Mouse (Mus musculus) limb, embryonic 12.5 days (tissue): ENCODE data around the gene Zfp974. TPM values are rescaled to one million over a fixed set of nuclear protein-coding genes. Genes with fewer than 3 reads are reported as not detected.
A peak's percentile ranks its signal among the peaks of the same experiment; 100 is the strongest.

Experiments
- ATAC-seq: fragments of 200-750 bp; cut with Nextera tagmentation; 2 replicates; pipeline ENCODE4 v1.8.0; 2017; ENCODE audit warnings: low read depth, moderate TSS enrichment; ENCODE audit not compliant: insufficient number of reproducible peaks, insufficient read depth, low FRiP score, low TSS enrichment
- H3K27ac ChIP-seq: fragments of 300-500 bp; sonication (generic); 2 replicates; pipeline ENCODE4 v1.5.1; 2016; ENCODE audit warnings: mild to moderate bottlenecking, moderate library complexity
- H3K27me3 ChIP-seq: fragments of 300-500 bp; sonication (generic); 2 replicates; pipeline ENCODE4 v1.6.1; 2016; ENCODE audit warnings: mild to moderate bottlenecking, moderate library complexity
- H3K36me3 ChIP-seq: fragments of 300-500 bp; sonication (generic); 2 replicates; pipeline ENCODE4 v1.6.1; 2016; ENCODE audit warnings: mild to moderate bottlenecking, moderate library complexity
- H3K4me1 ChIP-seq: fragments of 300-500 bp; sonication (generic); replicated peaks from 2 replicates; pipeline ENCODE4 v1.6.1; 2016
- H3K4me2 ChIP-seq: fragments of 300-500 bp; sonication (generic); 2 replicates; pipeline ENCODE4 v1.6.1; 2016; ENCODE audit warnings: mild to moderate bottlenecking, moderate library complexity
- H3K4me3 ChIP-seq: fragments of 300-500 bp; sonication (generic); replicated peaks from 2 replicates; pipeline ENCODE4 v1.5.1; 2016; ENCODE audit warnings: mild to moderate bottlenecking
- H3K9ac ChIP-seq: fragments of 300-500 bp; sonication (generic); replicated peaks from 2 replicates; pipeline ENCODE4 v1.6.1; 2016; ENCODE audit warnings: mild to moderate bottlenecking, moderate library complexity
- H3K9me3 ChIP-seq: fragments of 300-500 bp; sonication (generic); 2 replicates; pipeline ENCODE4 v1.6.1; 2016; ENCODE audit warnings: mild to moderate bottlenecking, moderate library complexity
- WGBS: fragments of 180-500 bp; shearing (Covaris S2); methylation state at CpG from one replicate; pipeline ENCODE4 v1.1.7; 2016; 5-methylcytosine and 5-hydroxymethylcytosine counted together
- polyA plus RNA-seq: library from polyadenylated mRNA; unstranded; fragments of >200 nt; fragmentation: Nextera tagmentation; extraction: Ambion mirVana; gene quantifications from 2 replicates; pipeline ENCODE4 v1.2.1, GENCODE M21; 2016

The Zfp974 gene
- polyA plus RNA-seq, 1 experiment from 2014 or later = 12.0 TPM

- peaks cover 7% of the 10 kb centered on the region; the same call in 1 of the 2 replicates for H3K4me1 ChIP-seq
- peak overlapping the region; percentile 76 for H3K9ac ChIP-seq
- H3K36me3 ChIP-seq = peaks cover 24% of the 10 kb centered on the region
- H3K4me3 ChIP-seq = peak overlapping the region; percentile 60
- peak overlapping the region; percentile 73 for H3K27ac ChIP-seq
- no peaks in the 10 kb centered on the region for H3K27me3 ChIP-seq
- ATAC-seq = peak; percentile 84
- H3K9me3 ChIP-seq = peaks cover 5% of the 10 kb centered on the region; the same call in 1 of the 2 replicates
- H3K4me2 ChIP-seq = peak overlapping the region; percentile 80
- WGBS = under 1% methylated on average over 22 of the region's 22 CpGs
Observed at GRCm38 (mm10) chr7:27860396-27861235, 68.6 kb downstream of the Zfp974 start.

- Histone ChIP-seq H3K27me3 (no peaks in the 10 kb centered on the region), H3K9me3 (peaks cover 5% of the 10 kb centered on the region; the same call in 1 of the 2 replicates), H3K9ac (peak overlapping the region; percentile 76), H3K4me1 (peaks cover 7% of the 10 kb centered on the region; the same call in 1 of the 2 replicates), H3K4me2 (peak overlapping the region; percentile 80), H3K27ac (peak overlapping the region; percentile 73; the same call in 1 of the 2 replicates), H3K36me3 (peaks cover 19% of the 10 kb centered on the region), H3K4me3 (peak overlapping the region; percentile 60)
- 30% methylated on average over 10 of the region's 10 CpGs for WGBS
- ATAC-seq = 0 out of 2 replicates have a peak, but pooled peaks have one; percentile 8
Observed at GRCm38 (mm10) chr7:27859301-27860251, 69.7 kb downstream of the Zfp974 start.

Other genes starting within 250 kb of the Zfp974 start
- 3.7 and 3.8 TPM in 2 replicates for gene Zfp607b, start 240.1 kb downstream of the Zfp974 start, polyA plus RNA-seq
- gene Zfp60, start 198.1 kb downstream of the Zfp974 start, polyA plus RNA-seq = 48.0 and 50.2 TPM in 2 replicates
- 2.3 and 2.9 TPM in 2 replicates for gene Zfp626, start 122.3 kb downstream of the Zfp974 start, polyA plus RNA-seq
- gene Zfp59, start 90.9 kb downstream of the Zfp974 start, polyA plus RNA-seq = 9.7 and 10.7 TPM in 2 replicates
- 4.4 and 4.8 TPM in 2 replicates for gene Zfp607a, start 71.9 kb downstream of the Zfp974 start, polyA plus RNA-seq
- 25.4 and 25.7 TPM in 2 replicates for gene Zfp780b, start 49.7 kb upstream of the Zfp974 start, polyA plus RNA-seq
- 5.5 and 8.2 TPM in 2 replicates for gene Zfp850, start 84.7 kb upstream of the Zfp974 start, polyA plus RNA-seq
- 357 and 364 TPM in 2 replicates for gene Psmc4, start 120.6 kb upstream of the Zfp974 start, polyA plus RNA-seq
- 0.25 and 0.63 TPM in 2 replicates for gene Fcgbp, start 141.8 kb upstream of the Zfp974 start, polyA plus RNA-seq
- 0.04 and 0.05 TPM in 2 replicates for gene 9530053A07Rik, start 200.0 kb upstream of the Zfp974 start, polyA plus RNA-seq
- 159 and 169 TPM in 2 replicates for gene Fbl, start 240.2 kb upstream of the Zfp974 start, polyA plus RNA-seq